Mouse (Mus musculus) hindbrain, embryonic 11.5 days (tissue): ENCODE measurements around the gene Eif4e1b. TPM values are rescaled to one million over a fixed set of nuclear protein-coding genes. Genes with fewer than 3 reads are reported as not detected.

ENCODE experiments used
- ATAC-seq: fragments of 200-750 bp; cut with Nextera tagmentation; 2 replicates; pipeline ENCODE4 v1.8.0; 2017; ENCODE audit warnings: mild to moderate bottlenecking, moderate TSS enrichment, moderate library complexity; ENCODE audit not compliant: low FRiP score
- DNase-seq: peaks from one replicate; pipeline ENCODE4 v3.0.0-alpha.2; 2015; ENCODE audit warnings: low spot score
- H3K27ac ChIP-seq: fragments of 300-500 bp; sonication (generic); 2 replicates; pipeline ENCODE4 v1.5.1; 2014; ENCODE audit warnings: mild to moderate bottlenecking, low read depth, low read length
- H3K27me3 ChIP-seq: fragments of 300-500 bp; sonication (generic); 2 replicates; pipeline ENCODE4 v1.6.1; 2014; ENCODE audit warnings: mild to moderate bottlenecking, low read length, moderate library complexity, mixed read lengths; ENCODE audit not compliant: control insufficient read depth, insufficient read depth
- H3K36me3 ChIP-seq: fragments of 300-500 bp; sonication (generic); 2 replicates; pipeline ENCODE4 v1.6.1; 2014; ENCODE audit warnings: mild to moderate bottlenecking, low read length, moderate library complexity, mixed read lengths; ENCODE audit not compliant: control insufficient read depth, insufficient read depth
- H3K4me1 ChIP-seq: fragments of 300-500 bp; sonication (generic); replicated peaks from 2 replicates; pipeline ENCODE4 v1.6.1; 2014; ENCODE audit warnings: low read length, mixed read lengths; ENCODE audit not compliant: control insufficient read depth, insufficient read depth
- H3K4me2 ChIP-seq: fragments of 300-500 bp; sonication (generic); replicated peaks from 2 replicates; pipeline ENCODE4 v1.6.1; 2014; ENCODE audit warnings: mild to moderate bottlenecking, low read depth, low read length
- H3K4me3 ChIP-seq: fragments of 300-500 bp; sonication (generic); 2 replicates; pipeline ENCODE4 v1.5.1; 2014; ENCODE audit warnings: low read depth, low read length
- H3K9ac ChIP-seq: fragments of 300-500 bp; sonication (generic); 2 replicates; pipeline ENCODE4 v1.6.1; 2014; ENCODE audit warnings: low read depth, low read length
- H3K9me3 ChIP-seq: fragments of 300-500 bp; sonication (generic); 2 replicates; pipeline ENCODE4 v1.6.1; 2016; ENCODE audit warnings: low read length; ENCODE audit not compliant: control insufficient read depth
- WGBS: fragments of 180-500 bp; shearing (Covaris S2); extraction: QIAGEN DNeasy Blood & Tissue Kit; methylation state at CpG from one replicate; pipeline ENCODE4 v1.1.7; 2014; 5-methylcytosine and 5-hydroxymethylcytosine counted together
- polyA plus RNA-seq: library from polyadenylated mRNA; unstranded; fragments of >200 nt; fragmentation: Nextera tagmentation; extraction: Ambion mirVana; gene quantifications from 2 replicates; pipeline ENCODE4 v1.2.1, GENCODE M21; 2014

The Eif4e1b gene
- polyA plus RNA-seq, 1 experiment from 2014 or later = not detected

- peaks cover 13% of the 10 kb centered on the region for H3K27me3 ChIP-seq
Observed at GRCm38 (mm10) chr13:54789561-54790397, 6.0 kb downstream of the Eif4e1b start.

DNA sequence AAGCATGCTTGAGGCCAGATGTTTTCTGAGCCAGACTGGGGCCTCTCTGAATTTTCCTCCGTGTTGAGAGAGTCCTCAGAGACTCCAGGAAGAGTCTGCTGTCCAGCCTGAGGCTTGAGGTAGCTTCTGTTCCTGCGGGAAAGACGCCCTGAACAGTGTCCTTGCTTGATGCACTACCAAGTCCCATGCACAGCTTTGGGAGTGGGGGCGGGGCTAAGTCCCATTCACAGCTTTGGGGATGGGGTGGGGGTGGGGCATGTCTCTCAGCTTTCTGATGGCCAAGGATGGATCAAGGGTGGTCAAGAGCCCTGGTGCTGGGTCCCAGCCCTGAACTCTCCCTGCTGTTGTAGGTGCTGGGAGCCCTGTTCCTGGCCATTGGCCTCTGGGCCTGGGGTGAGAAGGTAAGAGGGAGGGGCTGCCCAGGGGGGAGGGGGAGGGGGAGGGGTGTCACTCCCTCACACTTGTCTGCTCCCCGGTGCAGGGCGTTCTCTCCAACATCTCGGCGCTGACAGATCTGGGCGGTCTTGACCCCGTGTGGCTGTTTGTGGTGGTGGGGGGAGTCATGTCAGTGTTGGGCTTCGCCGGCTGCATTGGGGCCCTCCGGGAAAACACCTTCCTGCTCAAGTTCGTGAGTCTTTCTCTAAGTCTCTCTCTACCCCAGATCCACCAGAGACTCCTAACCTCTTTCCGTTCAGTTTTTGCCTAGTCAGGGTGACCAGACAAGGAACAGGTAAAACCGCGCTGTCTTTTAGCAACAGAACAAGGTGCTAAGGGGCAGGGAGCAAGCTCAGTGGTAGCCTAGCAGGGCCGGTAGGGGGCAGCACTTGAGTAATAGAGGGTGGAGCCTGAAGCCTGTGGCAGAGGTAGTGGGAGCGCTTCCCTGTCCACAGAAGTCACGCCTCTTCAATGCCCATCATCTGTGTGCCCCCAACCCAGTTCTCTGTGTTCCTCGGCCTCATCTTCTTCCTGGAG, 8.7 kb downstream of the Eif4e1b start:
- DNase-seq = peak; percentile 53
- 17% methylated on average over 21 of the region's 21 CpGs for WGBS

More at GRCm38 (mm10) chr13:54789561-54790397, 6.0 kb downstream of the Eif4e1b start:
- Histone ChIP-seq H3K4me1 (peaks cover 6% of the 10 kb centered on the region; the same call in 1 of the 2 replicates), H3K27ac (no peak overlapping the region), H3K36me3 (no peaks in the 10 kb centered on the region), H3K4me2 (peak overlapping the region; percentile 98), H3K4me3 (peak overlapping the region; percentile 51), H3K9ac (peak overlapping the region; percentile 55), H3K9me3 (no peaks in the 10 kb centered on the region)
- ATAC-seq (peak; percentile 68), DNase-seq (peak; percentile 63)
- WGBS = 1% methylated on average over 38 of the region's 38 CpGs

GRCm38 (mm10) chr13:54794002-54794577, 10.3 kb downstream of the Eif4e1b start:
- peaks cover 20% of the 10 kb centered on the region for H3K27me3 ChIP-seq

More for the DNA sequence above, 8.7 kb downstream of the Eif4e1b start:
- Histone ChIP-seq H3K4me3 (no peak overlapping the region), H3K27ac (no peak overlapping the region), H3K9ac (no peak overlapping the region), H3K36me3 (no peaks in the 10 kb centered on the region), H3K27me3 (peaks cover 20% of the 10 kb centered on the region), H3K4me1 (peaks cover 6% of the 10 kb centered on the region; the same call in 1 of the 2 replicates), H3K4me2 (no peak overlapping the region), H3K9me3 (no peaks in the 10 kb centered on the region)
- ATAC-seq = no peak

GRCm38 (mm10) chr13:54794843-54795242, 11.0 kb downstream of the Eif4e1b start:
- H3K4me2 ChIP-seq = no peak overlapping the region
- no peaks in the 10 kb centered on the region for H3K36me3 ChIP-seq
- no peak for DNase-seq
- no peak for ATAC-seq
- WGBS = 36% methylated on average over 5 of the region's 5 CpGs
- H3K9me3 ChIP-seq = no peaks in the 10 kb centered on the region
- no peak overlapping the region for H3K27ac ChIP-seq
- H3K4me3 ChIP-seq = no peak overlapping the region
- no peak overlapping the region for H3K9ac ChIP-seq
- peaks cover 20% of the 10 kb centered on the region for H3K27me3 ChIP-seq
- H3K4me1 ChIP-seq = peaks cover 4% of the 10 kb centered on the region; the same call in 1 of the 2 replicates

More at GRCm38 (mm10) chr13:54794002-54794577, 10.3 kb downstream of the Eif4e1b start:
- no peak overlapping the region for H3K9ac ChIP-seq
- peaks cover 6% of the 10 kb centered on the region; the same call in 1 of the 2 replicates for H3K4me1 ChIP-seq
- no peak for DNase-seq
- H3K4me3 ChIP-seq = no peak overlapping the region
- H3K27ac ChIP-seq = no peak overlapping the region
- H3K4me2 ChIP-seq = no peak overlapping the region
- 81% methylated on average over 16 of the region's 16 CpGs for WGBS
- H3K9me3 ChIP-seq = no peaks in the 10 kb centered on the region
- H3K36me3 ChIP-seq = no peaks in the 10 kb centered on the region
- no peak for ATAC-seq

GRCm38 (mm10) chr13:54797356-54797755, 13.6 kb downstream of the Eif4e1b start:
- H3K4me1 ChIP-seq = no peaks in the 10 kb centered on the region
- no peak overlapping the region for H3K4me3 ChIP-seq
- no peak for ATAC-seq
- H3K27ac ChIP-seq = no peak overlapping the region
- DNase-seq = peak; percentile 73
- H3K27me3 ChIP-seq = peaks cover 9% of the 10 kb centered on the region
- 34% methylated on average over 4 of the region's 4 CpGs for WGBS
- H3K4me2 ChIP-seq = no peak overlapping the region
- H3K9ac ChIP-seq = no peak overlapping the region
- H3K36me3 ChIP-seq = no peaks in the 10 kb centered on the region
- no peaks in the 10 kb centered on the region for H3K9me3 ChIP-seq

DNA sequence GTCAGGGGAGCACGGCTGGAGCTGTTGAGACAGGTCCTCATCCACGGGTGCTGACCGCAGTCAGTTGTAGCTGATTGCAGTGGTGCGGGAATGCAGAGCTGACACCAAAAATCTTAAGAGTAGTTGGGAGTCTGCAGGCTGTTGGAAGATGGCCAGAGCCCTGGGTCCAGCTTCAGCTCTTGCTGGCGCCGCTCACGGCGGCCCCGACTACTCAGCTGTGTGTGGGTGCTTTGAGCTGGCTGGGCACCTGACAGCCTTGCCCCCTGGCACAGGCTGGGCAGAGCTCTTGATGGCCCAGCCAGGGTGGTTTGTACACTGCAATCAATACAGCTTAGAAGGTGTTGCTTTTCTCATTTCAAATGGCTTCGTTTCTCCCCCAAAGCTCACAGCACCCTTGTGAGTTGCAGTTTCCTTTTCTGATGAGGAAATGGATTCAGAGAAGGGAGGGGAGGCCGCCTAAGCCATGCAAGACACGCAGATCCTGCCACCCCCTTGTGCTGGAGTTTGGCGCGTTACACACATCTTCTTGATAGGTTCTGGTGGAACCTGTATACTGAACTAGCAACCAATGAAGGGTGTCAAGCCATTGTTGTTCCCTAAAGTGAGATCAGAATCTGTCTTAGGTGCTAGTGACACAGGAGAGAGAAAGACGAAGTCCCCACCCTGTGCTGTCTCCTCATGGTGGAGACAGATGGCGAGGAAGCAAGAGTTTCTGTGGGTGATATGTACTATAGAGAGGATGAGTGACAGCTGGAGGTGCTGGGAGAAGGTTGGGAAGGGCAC, 14.3 kb downstream of the Eif4e1b start:
- no peaks in the 10 kb centered on the region for H3K36me3 ChIP-seq
- ATAC-seq (no peak), DNase-seq (no peak)
- peaks cover 9% of the 10 kb centered on the region for H3K27me3 ChIP-seq
- no peak overlapping the region for H3K4me2 ChIP-seq
- WGBS = 86% methylated on average over 16 of the region's 16 CpGs
- no peaks in the 10 kb centered on the region for H3K9me3 ChIP-seq
- H3K4me3 ChIP-seq = no peak overlapping the region
- H3K9ac ChIP-seq = no peak overlapping the region
- H3K4me1 ChIP-seq = no peaks in the 10 kb centered on the region
- H3K27ac ChIP-seq = no peak overlapping the region

- Histone ChIP-seq H3K4me2 (no peak overlapping the region), H3K27me3 (peaks cover 11% of the 10 kb centered on the region), H3K4me3 (no peak overlapping the region), H3K36me3 (no peaks in the 10 kb centered on the region), H3K4me1 (no peaks in the 10 kb centered on the region), H3K27ac (no peak overlapping the region), H3K9ac (no peak overlapping the region), H3K9me3 (no peaks in the 10 kb centered on the region)
- ATAC-seq (no peak), DNase-seq (no peak)
- WGBS = 77% methylated on average over 10 of the region's 10 CpGs
Observed at GRCm38 (mm10) chr13:54798740-54799139, 14.9 kb downstream of the Eif4e1b start.

DNA sequence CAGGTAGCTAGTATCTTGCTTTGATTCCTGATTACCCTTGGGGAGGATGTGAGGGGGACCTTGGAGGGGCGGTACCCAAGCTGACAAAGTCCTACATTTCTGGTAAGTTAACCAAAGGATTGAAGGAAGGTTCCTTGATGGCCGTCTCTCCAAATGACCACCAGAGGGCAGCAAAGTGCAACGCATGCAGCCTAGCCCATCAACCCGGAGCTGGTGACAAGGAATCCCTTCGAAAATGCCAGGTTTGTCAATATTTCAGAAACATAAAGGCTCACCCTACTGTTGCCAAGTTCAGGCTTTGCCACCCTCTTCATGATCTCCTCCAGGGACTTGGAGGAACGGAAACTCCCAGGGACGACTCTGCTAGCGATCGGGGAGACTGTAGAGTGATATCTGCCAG, 15.9 kb downstream of the Eif4e1b start:
- Histone ChIP-seq H3K27ac (no peak overlapping the region), H3K4me2 (no peak overlapping the region), H3K27me3 (peaks cover 16% of the 10 kb centered on the region), H3K4me3 (no peak overlapping the region), H3K9ac (no peak overlapping the region), H3K9me3 (no peaks in the 10 kb centered on the region), H3K4me1 (no peaks in the 10 kb centered on the region), H3K36me3 (no peaks in the 10 kb centered on the region)
- DNase-seq (peak; percentile 91), ATAC-seq (no peak)
- WGBS = 23% methylated on average over 9 of the region's 9 CpGs
